Mouse (Mus musculus): ENCODE measurements at regions not wholly inside any gene's neighbourhood (a gene's known extent, or its start where the extent isn't known, plus 50 kb on each side); places are given as distances from the start of the nearest gene placed in this dataset.
A peak's percentile ranks its signal among the peaks of the same experiment; 100 is the strongest.

GRCm38 (mm10) chr9:41566496-41566895, 405.0 kb upstream of the Ubash3b start:
- DNase-seq (ENCODE audit: low read depth), result no peak

DNA sequence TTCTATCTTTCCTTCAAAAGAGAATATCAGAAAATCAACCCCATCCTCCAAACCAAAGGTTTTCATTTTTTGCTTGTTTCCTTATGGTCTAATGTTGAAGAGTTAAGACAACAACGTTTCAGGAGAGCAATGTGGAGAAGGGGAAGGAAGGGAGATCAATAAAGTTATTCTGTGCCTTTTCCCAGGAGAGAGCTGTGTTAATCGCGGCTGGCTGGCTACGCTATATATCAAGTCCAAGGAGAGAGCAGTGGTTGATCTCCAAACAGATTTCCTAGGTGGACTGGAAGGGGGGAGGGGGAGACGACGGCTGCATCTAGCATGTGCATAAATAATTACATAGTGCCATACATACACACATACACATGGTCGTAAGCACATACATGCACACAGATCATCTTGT, 404.3 kb upstream of the Ubash3b start:
- no peak for DNase-seq (ENCODE audit: low read depth)

DNA sequence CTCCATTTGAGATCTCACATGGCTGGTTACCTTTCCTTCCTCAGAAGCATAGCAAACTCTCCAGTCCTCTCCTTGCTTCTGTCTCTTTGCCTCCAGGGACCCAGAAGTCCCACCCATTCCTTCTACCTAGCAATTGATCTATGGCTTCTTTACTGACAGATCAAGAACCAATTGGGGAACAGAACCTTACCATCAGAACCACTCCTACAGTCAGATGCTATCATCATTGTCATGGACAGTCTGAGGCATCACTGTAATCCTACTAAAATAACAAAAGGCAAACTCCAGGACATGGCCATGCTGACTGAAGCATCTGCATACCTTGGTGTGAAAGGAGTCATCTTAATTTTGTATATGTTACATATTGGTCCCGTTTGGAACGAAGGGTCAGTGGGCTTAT, 401.9 kb upstream of the Ubash3b start:
- no peak for DNase-seq (ENCODE audit: low read depth)

DNA sequence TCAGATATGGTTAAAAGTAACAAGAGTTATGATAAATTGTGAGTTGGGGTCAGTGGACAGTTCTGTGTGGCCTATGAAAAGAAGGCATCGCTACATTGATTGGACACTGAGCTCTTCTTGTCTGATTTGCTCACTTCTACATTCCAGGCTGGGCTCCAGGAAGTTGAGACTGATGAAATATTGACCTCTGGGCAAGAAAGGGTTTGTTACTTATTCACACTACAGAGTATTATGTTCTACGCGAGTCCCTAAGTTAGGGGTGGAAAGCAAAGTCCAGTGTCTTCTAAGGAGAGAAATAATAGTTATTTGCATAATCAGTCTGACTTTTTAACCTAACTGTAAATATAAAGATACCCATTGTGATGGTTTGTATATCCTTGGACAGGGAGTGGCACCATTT, 397.0 kb upstream of the Ubash3b start:
- DNase-seq (ENCODE audit: low read depth), result no peak

- peak; percentile 53 for DNase-seq (ENCODE audit: low read depth)
Measured at GRCm38 (mm10) chr9:41556888-41557287, 395.4 kb upstream of the Ubash3b start.

DNA sequence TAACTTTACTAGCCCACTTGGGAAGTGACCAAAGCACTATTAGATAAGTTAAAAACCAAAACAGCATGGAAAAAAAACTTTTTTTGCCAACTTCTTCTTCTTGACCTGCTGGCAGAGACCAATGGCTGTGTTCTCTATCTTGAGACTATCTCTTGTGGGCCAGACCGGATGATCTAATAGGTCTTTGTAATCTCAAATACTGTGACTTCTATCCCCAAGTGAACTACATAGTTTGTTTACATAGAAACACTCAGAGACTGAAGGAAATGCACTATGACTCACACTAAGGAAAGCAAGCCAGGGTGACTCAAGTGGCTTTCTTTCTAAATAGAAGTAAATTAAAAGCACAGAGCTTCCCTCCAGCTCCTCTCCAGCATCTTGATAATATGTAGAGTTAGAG, 384.3 kb upstream of the Ubash3b start:
- no peak for DNase-seq (ENCODE audit: low read depth)

DNA sequence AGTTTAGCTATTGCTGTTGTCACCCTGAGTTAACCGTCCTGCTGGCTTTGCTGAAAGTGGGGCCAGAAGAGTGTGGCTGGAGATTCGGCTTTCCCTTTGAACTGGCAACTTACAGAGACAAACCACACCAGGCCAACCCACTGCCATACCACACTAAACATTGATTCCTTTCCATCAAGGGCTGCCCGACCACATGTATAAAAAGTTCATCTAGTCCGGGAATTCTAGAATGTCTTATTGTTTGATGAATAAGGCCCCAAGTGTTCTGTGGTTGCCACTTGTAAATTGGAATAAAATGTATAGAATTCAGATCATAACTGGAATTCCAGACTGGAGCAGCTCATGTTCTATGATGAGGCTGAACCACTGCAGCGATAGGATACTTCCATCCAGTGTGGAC, 381.0 kb upstream of the Ubash3b start:
- no peak for DNase-seq (ENCODE audit: low read depth)

DNA sequence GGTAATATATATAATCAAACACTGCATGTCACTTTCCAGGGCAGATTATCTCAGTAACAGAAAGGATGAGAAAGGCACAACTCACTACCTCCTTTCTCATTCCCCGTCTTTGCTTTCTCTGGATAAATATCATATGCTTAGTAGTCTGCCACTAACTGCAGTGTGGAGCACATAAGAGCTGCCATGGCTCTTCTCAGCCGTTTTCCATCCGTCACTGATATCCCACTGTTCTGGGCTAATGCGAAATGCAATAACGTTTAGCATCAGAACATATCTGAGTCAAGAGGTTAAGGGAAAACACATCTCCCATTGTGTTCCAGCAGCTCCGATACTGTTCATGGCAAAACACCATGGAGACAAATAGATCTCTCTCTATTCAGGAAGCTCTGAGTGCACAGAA, 379.8 kb upstream of the Ubash3b start:
- no peak for DNase-seq (ENCODE audit: low read depth)

DNA sequence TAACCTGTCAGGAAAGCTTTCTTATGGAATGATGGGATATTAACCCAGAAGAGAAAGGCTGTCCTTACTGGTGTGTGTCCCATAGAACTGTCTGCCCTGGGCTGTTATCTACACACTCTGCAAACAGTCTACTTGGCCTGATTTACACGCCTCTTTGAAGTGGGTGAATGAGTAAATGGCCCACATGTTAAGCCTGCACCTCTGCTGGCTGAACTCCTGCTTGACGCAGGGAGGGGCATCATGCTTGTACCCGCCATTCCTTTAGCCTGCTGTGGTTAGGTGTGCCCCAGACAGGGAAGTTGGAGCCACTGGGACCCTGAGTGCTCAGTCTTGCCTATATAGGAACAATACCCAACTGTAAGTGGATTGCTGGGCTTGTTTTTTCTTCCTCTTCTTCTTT, 371.3 kb upstream of the Ubash3b start:
- DNase-seq (ENCODE audit: low read depth), result no peak

GRCm38 (mm10) chr9:41532290-41532689, 370.8 kb upstream of the Ubash3b start:
- DNase-seq (ENCODE audit: low read depth), result no peak

DNA sequence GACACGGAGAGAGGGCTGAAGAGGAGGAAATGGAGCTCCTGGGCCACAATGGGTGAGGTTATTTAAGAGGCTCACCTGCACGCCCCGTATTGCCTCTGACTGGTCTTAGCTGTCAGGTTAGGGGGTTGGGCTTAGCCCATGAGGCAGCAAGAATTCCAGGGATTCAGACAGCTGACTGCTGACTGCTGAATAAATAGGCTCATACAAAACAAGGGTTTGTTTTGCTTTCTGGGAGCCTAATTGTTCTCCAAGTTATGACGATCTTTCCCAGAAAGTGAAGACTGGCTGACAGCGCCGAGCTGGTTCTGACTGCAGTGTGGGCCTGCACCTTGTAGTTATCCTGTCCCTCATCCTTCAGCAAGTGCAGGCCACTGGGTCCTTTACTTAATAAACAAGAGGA, 370.1 kb upstream of the Ubash3b start:
- no peak for DNase-seq (ENCODE audit: low read depth)

DNA sequence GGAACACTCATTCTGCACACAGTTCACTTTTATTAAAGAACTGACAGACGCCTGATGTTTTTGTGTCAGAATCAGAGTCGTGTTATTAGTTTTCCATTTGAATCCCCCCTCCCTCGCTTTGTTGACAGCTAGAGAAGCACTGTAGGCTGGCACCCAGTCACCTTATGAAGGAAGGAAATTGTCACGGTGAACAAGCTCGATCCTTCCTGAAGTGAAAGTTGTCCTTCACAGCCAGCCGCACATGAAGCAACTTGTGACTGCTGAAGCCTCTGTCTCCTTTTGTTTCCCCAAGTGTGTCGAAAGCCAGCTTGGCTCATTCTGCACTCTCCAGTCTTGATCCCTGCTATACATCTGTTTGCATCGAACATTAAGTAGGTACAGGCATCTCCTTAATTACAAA, 364.6 kb upstream of the Ubash3b start:
- no peak for DNase-seq (ENCODE audit: low read depth)

DNA sequence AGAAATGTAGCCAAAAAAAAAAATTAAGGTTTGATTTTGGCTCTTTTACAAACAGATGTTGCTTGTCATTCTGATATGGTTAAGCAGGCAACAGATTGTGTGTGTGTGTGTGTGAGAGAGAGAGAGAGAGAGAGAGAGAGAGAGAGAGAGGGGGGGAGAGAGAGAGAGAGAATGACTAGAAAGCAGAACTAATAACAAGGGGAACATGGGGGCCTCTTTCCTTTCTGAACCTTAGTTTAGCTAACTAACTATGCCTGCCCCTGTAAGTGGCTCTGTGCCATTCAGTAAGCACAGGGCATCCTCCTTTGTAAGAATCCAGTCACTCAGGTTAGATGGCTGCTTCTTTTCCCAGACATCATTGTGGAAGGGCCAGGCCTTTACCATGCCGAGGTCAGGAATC, 364.0 kb upstream of the Ubash3b start:
- no peak for DNase-seq (ENCODE audit: low read depth)

DNA sequence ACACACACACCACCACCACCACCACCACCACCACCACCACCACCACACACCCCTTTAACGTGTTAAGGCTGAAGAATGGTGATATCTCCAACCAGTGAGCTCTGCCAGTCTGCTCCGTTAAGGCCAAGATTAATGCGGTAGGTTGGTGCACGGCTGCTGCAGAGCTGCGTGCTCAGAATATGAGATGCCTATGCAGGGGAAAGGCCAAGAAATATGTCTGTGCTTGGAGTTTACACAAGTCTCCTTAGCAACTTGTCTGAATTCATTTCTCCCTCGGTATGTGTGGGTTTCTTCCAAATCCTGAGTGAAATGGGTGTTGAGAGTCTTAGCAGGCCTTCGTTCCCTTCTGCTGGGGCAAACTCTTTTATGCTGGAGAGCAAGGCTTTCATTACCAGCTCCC, 363.1 kb upstream of the Ubash3b start:
- DNase-seq (ENCODE audit: low read depth), result no peak

DNA sequence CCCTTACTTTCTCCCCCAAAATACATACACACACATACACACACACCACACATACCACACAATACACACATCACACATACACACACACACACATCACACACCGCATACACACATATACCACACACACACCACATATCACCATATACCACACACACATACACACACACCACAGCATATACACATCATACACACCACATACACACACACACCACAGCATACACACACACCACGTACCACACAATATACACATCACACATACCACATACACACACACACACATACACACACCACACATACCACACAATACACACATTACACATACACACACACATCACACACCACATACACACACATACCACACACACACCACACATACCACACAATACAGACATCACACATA, 362.5 kb upstream of the Ubash3b start:
- no peak for DNase-seq (ENCODE audit: low read depth)

DNA sequence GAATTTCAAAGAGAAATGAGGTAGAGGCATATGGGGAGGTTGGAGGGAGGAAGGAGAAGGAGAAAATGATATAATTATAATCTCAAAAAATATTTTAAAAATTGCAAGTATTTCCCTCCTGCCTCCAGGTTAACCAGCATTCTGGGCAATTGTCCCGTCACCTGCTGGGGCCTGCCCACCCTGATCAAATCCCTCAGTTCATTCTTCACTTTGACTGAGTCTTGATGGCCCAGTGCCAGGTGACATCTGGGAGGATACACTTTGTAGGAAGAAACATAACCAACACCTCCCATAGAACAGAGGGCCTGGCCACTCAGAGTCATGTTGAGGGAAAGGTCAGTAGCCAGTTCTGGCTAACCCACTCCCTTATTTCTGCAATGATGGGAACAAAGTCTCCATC, 360.8 kb upstream of the Ubash3b start:
- DNase-seq (ENCODE audit: low read depth), result no peak

- DNase-seq (ENCODE audit: low read depth), result no peak
Measured at GRCm38 (mm10) chr9:41517787-41518186, 356.3 kb upstream of the Ubash3b start.

- DNase-seq (ENCODE audit: low read depth), result no peak
Measured at GRCm38 (mm10) chr9:41517053-41517696, 355.7 kb upstream of the Ubash3b start.

DNA sequence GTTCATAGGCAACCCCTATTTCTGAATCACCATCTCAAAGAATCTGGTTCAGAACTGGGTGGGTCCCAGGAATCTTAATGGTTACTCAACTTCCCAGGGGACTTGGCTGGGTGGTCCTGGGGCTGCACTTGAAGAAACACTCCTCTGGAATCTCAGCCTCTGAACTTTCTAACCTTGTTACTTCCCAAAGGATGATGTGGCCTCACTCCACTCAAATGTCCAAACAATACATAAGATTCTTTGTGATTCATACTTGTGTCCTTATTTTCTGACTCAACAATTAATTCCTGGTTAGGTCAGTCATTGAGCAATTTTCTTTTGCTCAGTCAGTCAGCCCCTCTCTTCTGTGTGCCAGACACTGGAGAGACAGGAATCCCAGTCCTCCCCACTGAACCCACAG, 353.7 kb upstream of the Ubash3b start:
- DNase-seq (ENCODE audit: low read depth), result peak; percentile 63

- DNase-seq (ENCODE audit: low read depth), result no peak
Measured at GRCm38 (mm10) chr9:41513701-41514100, 352.2 kb upstream of the Ubash3b start.

GRCm38 (mm10) chr9:41509597-41509996, 348.1 kb upstream of the Ubash3b start:
- no peak for DNase-seq (ENCODE audit: low read depth)

GRCm38 (mm10) chr9:41508746-41509145, 347.2 kb upstream of the Ubash3b start:
- no peak for DNase-seq (ENCODE audit: low read depth)

GRCm38 (mm10) chr9:41498326-41498725, 336.8 kb upstream of the Ubash3b start:
- no peak for DNase-seq (ENCODE audit: low read depth)

DNA sequence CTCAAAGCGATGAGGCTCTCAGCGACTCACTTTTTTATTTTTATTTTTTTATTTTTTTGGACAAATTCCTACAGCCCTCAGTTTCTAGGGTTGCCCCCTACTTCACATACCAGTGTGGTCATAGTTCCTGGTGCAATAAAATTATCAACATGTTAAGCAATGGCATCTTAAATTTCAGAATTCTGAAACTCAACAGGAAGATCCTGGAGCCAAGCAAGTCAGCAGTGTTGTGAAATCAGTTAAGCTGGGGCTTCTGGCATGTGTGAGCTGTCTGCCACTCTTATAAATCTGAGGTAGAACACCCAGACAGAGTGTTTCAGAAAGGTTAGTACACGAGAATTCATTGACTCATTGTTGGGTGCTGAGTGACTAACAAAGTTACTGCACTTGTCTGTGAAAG, 328.6 kb upstream of the Ubash3b start:
- no peak for DNase-seq (ENCODE audit: low read depth)

DNA sequence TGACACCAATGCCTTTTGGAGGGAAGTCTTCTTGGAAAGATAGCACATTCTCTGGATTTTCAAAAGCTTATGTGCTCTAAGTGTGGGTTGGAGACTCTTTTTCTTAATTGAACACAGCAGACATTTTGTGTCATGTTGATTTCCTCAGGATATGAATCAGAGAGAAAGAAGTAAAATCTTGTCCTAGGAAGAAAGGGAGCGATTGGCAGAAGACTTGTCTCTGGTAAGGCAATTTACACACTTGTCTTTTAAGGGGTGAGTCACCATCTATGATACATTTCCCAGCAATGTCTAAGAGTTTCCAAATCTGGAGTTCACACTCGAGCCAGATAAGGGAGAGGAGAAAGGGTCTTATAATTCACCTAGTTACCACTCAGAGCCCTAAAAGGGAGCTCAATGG, 326.5 kb upstream of the Ubash3b start:
- DNase-seq (ENCODE audit: low read depth), result no peak
